Mouse (Mus musculus): ENCODE measurements around the gene Tlr12. TPM values are rescaled to one million over a fixed set of nuclear protein-coding genes. Genes with fewer than 3 reads are reported as not detected.
A peak's percentile ranks its signal among the peaks of the same experiment; 100 is the strongest.

The Tlr12 gene
- polyA plus RNA-seq, 1 experiment from 2014 or later = 1.2 TPM

- Histone ChIP-seq H3K27me3 (replicated peaks; ENCODE audit: control insufficient read depth, insufficient read depth, low read length) (no peaks in the 10 kb centered on the region), H3K4me2 (ENCODE audit: low read length) (no peak overlapping the region), H3K4me3 (ENCODE audit: low read depth, low read length) (no peak overlapping the region), H3K36me3 (ENCODE audit: control insufficient read depth, insufficient read depth, low read length) (no peaks in the 10 kb centered on the region), H3K9ac (ENCODE audit: low read length) (no peak overlapping the region), H3K9me3 (ENCODE audit: control insufficient read depth, low read length) (no peaks in the 10 kb centered on the region), H3K27ac (ENCODE audit: low read depth) (peak overlapping the region; percentile 94), H3K4me1 (replicated peaks; ENCODE audit: control insufficient read depth, insufficient read depth, low read length) (peaks cover 47% of the 10 kb centered on the region)
- DNase-seq (ENCODE audit: low spot score) (peak; percentile 62), ATAC-seq (replicated peaks; ENCODE audit: low FRiP score, low TSS enrichment, low read depth) (peak; percentile 32; the same call in 1 of the 2 replicates)
- 32% methylated on average over 10 of the region's 10 CpGs for WGBS
Observed at GRCm38 (mm10) chr4:128635894-128636585, 17.6 kb upstream of the Tlr12 start.

GRCm38 (mm10) chr4:128635451-128635850 lies 17.0 kb upstream of the Tlr12 start:
- Histone ChIP-seq H3K9me3 (ENCODE audit: control insufficient read depth, low read length) (no peaks in the 10 kb centered on the region), H3K4me2 (ENCODE audit: low read length) (no peak overlapping the region), H3K4me1 (replicated peaks; ENCODE audit: control insufficient read depth, insufficient read depth, low read length) (peaks cover 48% of the 10 kb centered on the region), H3K27ac (ENCODE audit: low read depth) (peak overlapping the region; percentile 94), H3K36me3 (ENCODE audit: control insufficient read depth, insufficient read depth, low read length) (no peaks in the 10 kb centered on the region), H3K9ac (ENCODE audit: low read length) (no peak overlapping the region), H3K27me3 (replicated peaks; ENCODE audit: control insufficient read depth, insufficient read depth, low read length) (no peaks in the 10 kb centered on the region), H3K4me3 (ENCODE audit: low read depth, low read length) (no peak overlapping the region)
- no peak for DNase-seq (ENCODE audit: low spot score)
- ATAC-seq (replicated peaks; ENCODE audit: low FRiP score, low TSS enrichment, low read depth) = no peak
- WGBS = 61% methylated on average over 7 of the region's 7 CpGs

- H3K27me3 ChIP-seq (replicated peaks; ENCODE audit: control insufficient read depth, insufficient read depth, low read length) = no peaks in the 10 kb centered on the region
- no peak overlapping the region for H3K4me3 ChIP-seq (ENCODE audit: low read depth, low read length)
- no peaks in the 10 kb centered on the region for H3K9me3 ChIP-seq (ENCODE audit: control insufficient read depth, low read length)
- ATAC-seq (replicated peaks; ENCODE audit: low FRiP score, low TSS enrichment, low read depth) (no peak), DNase-seq (ENCODE audit: low spot score) (no peak)
- peaks cover 13% of the 10 kb centered on the region for H3K4me1 ChIP-seq (replicated peaks; ENCODE audit: control insufficient read depth, insufficient read depth, low read length)
- 85% methylated on average over 8 of the region's 8 CpGs for WGBS
- H3K9ac ChIP-seq (ENCODE audit: low read length) = no peak overlapping the region
- H3K36me3 ChIP-seq (ENCODE audit: control insufficient read depth, insufficient read depth, low read length) = no peaks in the 10 kb centered on the region
- no peak overlapping the region for H3K27ac ChIP-seq (ENCODE audit: low read depth)
- no peak overlapping the region for H3K4me2 ChIP-seq (ENCODE audit: low read length)
Observed at GRCm38 (mm10) chr4:128621109-128621508, 2.7 kb upstream of the Tlr12 start.

- no peaks in the 10 kb centered on the region for H3K27me3 ChIP-seq (replicated peaks; ENCODE audit: control insufficient read depth, insufficient read depth, low read length)
- H3K4me2 ChIP-seq (ENCODE audit: low read length) = no peak overlapping the region
- H3K27ac ChIP-seq (ENCODE audit: low read depth) = no peak overlapping the region
- no peaks in the 10 kb centered on the region for H3K36me3 ChIP-seq (ENCODE audit: control insufficient read depth, insufficient read depth, low read length)
- no peak for ATAC-seq (replicated peaks; ENCODE audit: low FRiP score, low TSS enrichment, low read depth)
- H3K9ac ChIP-seq (ENCODE audit: low read length) = no peak overlapping the region
- no peaks in the 10 kb centered on the region for H3K9me3 ChIP-seq (ENCODE audit: control insufficient read depth, low read length)
- H3K4me1 ChIP-seq (replicated peaks; ENCODE audit: control insufficient read depth, insufficient read depth, low read length) = peaks cover 13% of the 10 kb centered on the region
- WGBS = 68% methylated on average over 6 of the region's 6 CpGs
- H3K4me3 ChIP-seq (ENCODE audit: low read depth, low read length) = no peak overlapping the region
- DNase-seq (ENCODE audit: low spot score) = no peak
Observed at GRCm38 (mm10) chr4:128620572-128620971, 2.2 kb upstream of the Tlr12 start.

- Histone ChIP-seq H3K4me2 (ENCODE audit: low read length) (no peak overlapping the region), H3K36me3 (ENCODE audit: control insufficient read depth, insufficient read depth, low read length) (no peaks in the 10 kb centered on the region), H3K27me3 (replicated peaks; ENCODE audit: control insufficient read depth, insufficient read depth, low read length) (no peaks in the 10 kb centered on the region), H3K9ac (ENCODE audit: low read length) (no peak overlapping the region), H3K27ac (ENCODE audit: low read depth) (peak overlapping the region; percentile 36), H3K9me3 (ENCODE audit: control insufficient read depth, low read length) (no peaks in the 10 kb centered on the region), H3K4me1 (replicated peaks; ENCODE audit: control insufficient read depth, insufficient read depth, low read length) (peaks cover 13% of the 10 kb centered on the region), H3K4me3 (ENCODE audit: low read depth, low read length) (no peak overlapping the region)
- ATAC-seq (replicated peaks; ENCODE audit: low FRiP score, low TSS enrichment, low read depth) = no peak
- DNase-seq (ENCODE audit: low spot score) = no peak
- 25% methylated on average over 2 of the region's 2 CpGs for WGBS
Observed at GRCm38 (mm10) chr4:128618963-128619362, 544 bp upstream of the Tlr12 start.

- H3K4me2 ChIP-seq (ENCODE audit: low read length) = no peak overlapping the region
- H3K4me3 ChIP-seq (ENCODE audit: low read depth, low read length) = no peak overlapping the region
- H3K4me1 ChIP-seq (replicated peaks; ENCODE audit: control insufficient read depth, insufficient read depth, low read length) = peaks cover 13% of the 10 kb centered on the region
- ATAC-seq (replicated peaks; ENCODE audit: low FRiP score, low TSS enrichment, low read depth) (no peak), DNase-seq (ENCODE audit: low spot score) (no peak)
- H3K9ac ChIP-seq (ENCODE audit: low read length) = no peak overlapping the region
- H3K36me3 ChIP-seq (ENCODE audit: control insufficient read depth, insufficient read depth, low read length) = no peaks in the 10 kb centered on the region
- H3K27me3 ChIP-seq (replicated peaks; ENCODE audit: control insufficient read depth, insufficient read depth, low read length) = no peaks in the 10 kb centered on the region
- 72% methylated on average over 17 of the region's 17 CpGs for WGBS
- no peak overlapping the region for H3K27ac ChIP-seq (ENCODE audit: low read depth)
- H3K9me3 ChIP-seq (ENCODE audit: control insufficient read depth, low read length) = no peaks in the 10 kb centered on the region
Observed at GRCm38 (mm10) chr4:128617363-128618120, 877 bp downstream of the Tlr12 start.

- DNase-seq (ENCODE audit: low spot score) = no peak
- Histone ChIP-seq H3K36me3 (ENCODE audit: control insufficient read depth, insufficient read depth, low read length) (no peaks in the 10 kb centered on the region), H3K9me3 (ENCODE audit: control insufficient read depth, low read length) (no peaks in the 10 kb centered on the region), H3K27ac (ENCODE audit: low read depth) (no peak overlapping the region), H3K9ac (ENCODE audit: low read length) (no peak overlapping the region), H3K27me3 (replicated peaks; ENCODE audit: control insufficient read depth, insufficient read depth, low read length) (no peaks in the 10 kb centered on the region), H3K4me1 (replicated peaks; ENCODE audit: control insufficient read depth, insufficient read depth, low read length) (peaks cover 17% of the 10 kb centered on the region), H3K4me3 (ENCODE audit: low read depth, low read length) (no peak overlapping the region), H3K4me2 (ENCODE audit: low read length) (no peak overlapping the region)
- ATAC-seq (replicated peaks; ENCODE audit: low FRiP score, low TSS enrichment, low read depth) = no peak
- WGBS = 89% methylated on average over 14 of the region's 14 CpGs
Observed at GRCm38 (mm10) chr4:128615761-128616160, 2.7 kb downstream of the Tlr12 start.

GRCm38 (mm10) chr4:128613326-128613725 lies 5.1 kb downstream of the Tlr12 start:
- WGBS = 20% methylated on average over 8 of the region's 8 CpGs
- DNase-seq (ENCODE audit: low spot score) = peak; percentile 77
- H3K36me3 ChIP-seq (ENCODE audit: control insufficient read depth, insufficient read depth, low read length) = no peaks in the 10 kb centered on the region

More at GRCm38 (mm10) chr4:128613326-128613725, 5.1 kb downstream of the Tlr12 start:
- H3K4me1 ChIP-seq (replicated peaks; ENCODE audit: control insufficient read depth, insufficient read depth, low read length) = peaks cover 21% of the 10 kb centered on the region
- H3K9me3 ChIP-seq (ENCODE audit: control insufficient read depth, low read length) = no peaks in the 10 kb centered on the region
- no peaks in the 10 kb centered on the region for H3K27me3 ChIP-seq (replicated peaks; ENCODE audit: control insufficient read depth, insufficient read depth, low read length)
- no peak overlapping the region for H3K4me3 ChIP-seq (ENCODE audit: low read depth, low read length)
- no peak for ATAC-seq (replicated peaks; ENCODE audit: low FRiP score, low TSS enrichment, low read depth)
- no peak overlapping the region for H3K4me2 ChIP-seq (ENCODE audit: low read length)
- H3K27ac ChIP-seq (ENCODE audit: low read depth) = no peak overlapping the region
- H3K9ac ChIP-seq (ENCODE audit: low read length) = no peak overlapping the region

Measured in intestine, embryonic 14.5 days (tissue).